Mouse (Mus musculus): ENCODE measurements around the gene Map3k10. TPM values are rescaled to one million over a fixed set of nuclear protein-coding genes. Genes with fewer than 3 reads are reported as not detected.
"Not testable (repeated sequence)": the region's sequence is repeated elsewhere in the genome, so short reads cannot be mapped to it uniquely, and the experiment has no call there.

Gene Map3k10
- polyA plus RNA-seq, 1 experiment: 31.4 TPM

GRCm38 (mm10) chr7:27634691-27635090 is 39.7 kb downstream of the Map3k10 start:
- Histone ChIP-seq H3K36me3 (ENCODE audit: control insufficient read depth, insufficient read depth) (peaks cover 15% of the 10 kb centered on the region), H3K27me3 (ENCODE audit: control insufficient read depth, insufficient read depth, insufficient read length) (no peaks in the 10 kb centered on the region), H3ac (ENCODE audit: control insufficient read depth, insufficient read length, low read depth) (no peak overlapping the region), H3K4me3 (ENCODE audit: insufficient read depth, poor library complexity, severe bottlenecking) (no peak overlapping the region), H3K79me3 (ENCODE audit: low read depth) (no peaks in the 10 kb centered on the region), H3K79me2 (ENCODE audit: control insufficient read depth, insufficient read depth) (no peaks in the 10 kb centered on the region)
- TF ChIP-seq MAX (IDR thresholded peaks at IDR 0.05) (no peak), MYOD1 (IDR thresholded peaks at IDR 0.05; ENCODE audit: control insufficient read depth, insufficient read length, low read depth) (no peak)

- H3ac ChIP-seq (ENCODE audit: control insufficient read depth, insufficient read length, low read depth): no peak overlapping the region
- H3K79me2 ChIP-seq (ENCODE audit: control insufficient read depth, insufficient read depth): no peaks in the 10 kb centered on the region
- H3K36me3 ChIP-seq (ENCODE audit: control insufficient read depth, insufficient read depth): peaks cover 20% of the 10 kb centered on the region
- TF ChIP-seq MYOG (IDR thresholded peaks at IDR 0.05; ENCODE audit: control insufficient read depth, extremely low read depth, insufficient read length) (no peak), MAX (IDR thresholded peaks at IDR 0.05) (no peak), FOSL1 (IDR thresholded peaks at IDR 0.05; ENCODE audit: insufficient read depth, low read length, poor library complexity, severe bottlenecking) (no peak), MYOD1 (IDR thresholded peaks at IDR 0.05; ENCODE audit: control insufficient read depth, insufficient read length, low read depth) (no peak), CTCF (IDR thresholded peaks at IDR 0.05; ENCODE audit: control insufficient read depth, insufficient read depth, insufficient read length) (no peak), USF1 (IDR thresholded peaks at IDR 0.05; ENCODE audit: low read depth) (no peak), CEBPB (IDR thresholded peaks at IDR 0.05; ENCODE audit: low read depth) (no peak)
- H3K27me3 ChIP-seq (ENCODE audit: control insufficient read depth, insufficient read depth, insufficient read length): no peaks in the 10 kb centered on the region
- no peak overlapping the region for H3K4me3 ChIP-seq (ENCODE audit: insufficient read depth, poor library complexity, severe bottlenecking)
- no peaks in the 10 kb centered on the region for H3K79me3 ChIP-seq (ENCODE audit: low read depth)
These were observed 41.2 kb downstream of the Map3k10 start for GRCm38 (mm10) chr7:27633166-27633565.

GRCm38 (mm10) chr7:27631439-27631838 is 43.0 kb downstream of the Map3k10 start:
- no peak overlapping the region for H3K4me3 ChIP-seq (ENCODE audit: insufficient read depth, poor library complexity, severe bottlenecking)
- peaks cover 20% of the 10 kb centered on the region for H3K36me3 ChIP-seq (ENCODE audit: control insufficient read depth, insufficient read depth)
- TF ChIP-seq MYOG (IDR thresholded peaks at IDR 0.05; ENCODE audit: control insufficient read depth, extremely low read depth, insufficient read length) (no peak), MYOD1 (IDR thresholded peaks at IDR 0.05; ENCODE audit: control insufficient read depth, insufficient read length, low read depth) (no peak), FOSL1 (IDR thresholded peaks at IDR 0.05; ENCODE audit: insufficient read depth, low read length, poor library complexity, severe bottlenecking) (no peak), MAX (IDR thresholded peaks at IDR 0.05) (no peak), CTCF (IDR thresholded peaks at IDR 0.05; ENCODE audit: control insufficient read depth, insufficient read depth, insufficient read length) (no peak), USF1 (IDR thresholded peaks at IDR 0.05; ENCODE audit: low read depth) (no peak), CEBPB (IDR thresholded peaks at IDR 0.05; ENCODE audit: low read depth) (no peak)
- H3K79me3 ChIP-seq (ENCODE audit: low read depth): no peaks in the 10 kb centered on the region
- no peaks in the 10 kb centered on the region for H3K27me3 ChIP-seq (ENCODE audit: control insufficient read depth, insufficient read depth, insufficient read length)
- no peaks in the 10 kb centered on the region for H3K79me2 ChIP-seq (ENCODE audit: control insufficient read depth, insufficient read depth)
- H3ac ChIP-seq (ENCODE audit: control insufficient read depth, insufficient read length, low read depth): no peak overlapping the region

GRCm38 (mm10) chr7:27628816-27629215 is 45.6 kb downstream of the Map3k10 start:
- H3K4me3 ChIP-seq (ENCODE audit: insufficient read depth, poor library complexity, severe bottlenecking); H3K79me2 ChIP-seq (ENCODE audit: control insufficient read depth, insufficient read depth); H3ac ChIP-seq (ENCODE audit: control insufficient read depth, insufficient read length, low read depth); H3K27me3 ChIP-seq (ENCODE audit: control insufficient read depth, insufficient read depth, insufficient read length); H3K79me3 ChIP-seq (ENCODE audit: low read depth): not testable (repeated sequence)
- H3K36me3 ChIP-seq (ENCODE audit: control insufficient read depth, insufficient read depth): peaks cover 13% of the 10 kb centered on the region

- H3K79me2 ChIP-seq (ENCODE audit: control insufficient read depth, insufficient read depth): no peaks in the 10 kb centered on the region
- H3K79me3 ChIP-seq (ENCODE audit: low read depth): no peaks in the 10 kb centered on the region
- no peak overlapping the region for H3K4me3 ChIP-seq (ENCODE audit: insufficient read depth, poor library complexity, severe bottlenecking)
- TF ChIP-seq USF1 (IDR thresholded peaks at IDR 0.05; ENCODE audit: low read depth): no peak
- no peak for TF ChIP-seq CTCF (IDR thresholded peaks at IDR 0.05; ENCODE audit: control insufficient read depth, insufficient read depth, insufficient read length)
- TF ChIP-seq FOSL1 (IDR thresholded peaks at IDR 0.05; ENCODE audit: insufficient read depth, low read length, poor library complexity, severe bottlenecking): no peak
- no peak for TF ChIP-seq MYOG (IDR thresholded peaks at IDR 0.05; ENCODE audit: control insufficient read depth, extremely low read depth, insufficient read length)
- TF ChIP-seq CEBPB (IDR thresholded peaks at IDR 0.05; ENCODE audit: low read depth): no peak
- no peak for TF ChIP-seq MYOD1 (IDR thresholded peaks at IDR 0.05; ENCODE audit: control insufficient read depth, insufficient read length, low read depth)
- TF ChIP-seq MAX (IDR thresholded peaks at IDR 0.05): no peak
- H3K36me3 ChIP-seq (ENCODE audit: control insufficient read depth, insufficient read depth): peaks cover 17% of the 10 kb centered on the region
- no peaks in the 10 kb centered on the region for H3K27me3 ChIP-seq (ENCODE audit: control insufficient read depth, insufficient read depth, insufficient read length)
- no peak overlapping the region for H3ac ChIP-seq (ENCODE audit: control insufficient read depth, insufficient read length, low read depth)
These were observed 46.2 kb downstream of the Map3k10 start for GRCm38 (mm10) chr7:27628190-27628589.

- no peak overlapping the region for H3ac ChIP-seq (ENCODE audit: control insufficient read depth, insufficient read length, low read depth)
These were observed 46.7 kb downstream of the Map3k10 start for GRCm38 (mm10) chr7:27627707-27628106.

More at GRCm38 (mm10) chr7:27627707-27628106, 46.7 kb downstream of the Map3k10 start:
- no peaks in the 10 kb centered on the region for H3K27me3 ChIP-seq (ENCODE audit: control insufficient read depth, insufficient read depth, insufficient read length)
- H3K79me3 ChIP-seq (ENCODE audit: low read depth): no peaks in the 10 kb centered on the region
- H3K36me3 ChIP-seq (ENCODE audit: control insufficient read depth, insufficient read depth): peaks cover 16% of the 10 kb centered on the region
- H3K4me3 ChIP-seq (ENCODE audit: insufficient read depth, poor library complexity, severe bottlenecking): no peak overlapping the region
- no peaks in the 10 kb centered on the region for H3K79me2 ChIP-seq (ENCODE audit: control insufficient read depth, insufficient read depth)
- TF ChIP-seq MYOG (IDR thresholded peaks at IDR 0.05; ENCODE audit: control insufficient read depth, extremely low read depth, insufficient read length) (no peak), FOSL1 (IDR thresholded peaks at IDR 0.05; ENCODE audit: insufficient read depth, low read length, poor library complexity, severe bottlenecking) (no peak), CTCF (IDR thresholded peaks at IDR 0.05; ENCODE audit: control insufficient read depth, insufficient read depth, insufficient read length) (no peak), MAX (IDR thresholded peaks at IDR 0.05) (no peak)
